Mouse (Mus musculus) small intestine, adult 2 months (tissue): ENCODE results near the gene Gm20388.

ENCODE experiments used
- CTCF ChIP-seq: fragments of 200-500 bp; IDR thresholded peaks from 2 replicates; pipeline ENCODE4 v1.5.1; 2012; ENCODE audit warnings: low read depth, mild to moderate bottlenecking, control low read depth, inconsistent platforms, low read length, moderate library complexity, mixed read lengths; ENCODE audit not compliant: insufficient replicate concordance, insufficient read length; ENCODE audit errors: extremely low read depth
- POLR2A ChIP-seq: fragments of 200-500 bp; IDR thresholded peaks from 2 replicates; pipeline ENCODE4 v1.6.1; 2012; ENCODE audit warnings: low read depth, mild to moderate bottlenecking, control low read depth, inconsistent platforms, low read length, moderate library complexity

DNA sequence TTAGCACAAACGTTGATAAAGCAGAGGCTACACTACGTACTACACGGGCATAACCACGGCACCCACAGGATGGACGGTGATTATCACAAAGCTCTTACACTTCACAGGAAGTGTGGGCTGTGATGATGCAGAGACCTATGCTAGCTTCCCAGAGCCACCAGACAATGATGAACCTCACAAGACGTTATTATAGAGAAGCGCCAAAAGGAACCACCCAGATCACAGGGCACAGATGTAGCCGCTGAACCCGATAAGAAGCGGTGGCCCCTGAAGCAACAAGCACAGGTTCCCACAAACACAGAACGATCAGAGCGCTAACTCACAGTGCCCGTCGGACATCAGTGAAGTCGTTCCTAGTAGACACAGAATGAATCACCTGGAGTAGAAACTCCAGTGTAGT lies 3887.3 kb downstream of the Gm20388 start:
- TF ChIP-seq POLR2A (no peak), CTCF (no peak)
